Mouse (Mus musculus) embryonic fibroblast, embryonic 13.5 days (primary cell): ENCODE measurements around the gene Nubpl.

Source experiments
- CTCF ChIP-seq: IDR thresholded peaks from 2 replicates; pipeline ENCODE4 v1.5.1; 2011; ENCODE audit warnings: mild to moderate bottlenecking, control low read depth, low read length, moderate library complexity, borderline replicate concordance; ENCODE audit not compliant: insufficient read depth
- POLR2A ChIP-seq: IDR thresholded peaks from 2 replicates; pipeline ENCODE4 v1.6.1; 2011; ENCODE audit warnings: low read depth, mild to moderate bottlenecking, control low read depth, low read length, moderate library complexity

DNA sequence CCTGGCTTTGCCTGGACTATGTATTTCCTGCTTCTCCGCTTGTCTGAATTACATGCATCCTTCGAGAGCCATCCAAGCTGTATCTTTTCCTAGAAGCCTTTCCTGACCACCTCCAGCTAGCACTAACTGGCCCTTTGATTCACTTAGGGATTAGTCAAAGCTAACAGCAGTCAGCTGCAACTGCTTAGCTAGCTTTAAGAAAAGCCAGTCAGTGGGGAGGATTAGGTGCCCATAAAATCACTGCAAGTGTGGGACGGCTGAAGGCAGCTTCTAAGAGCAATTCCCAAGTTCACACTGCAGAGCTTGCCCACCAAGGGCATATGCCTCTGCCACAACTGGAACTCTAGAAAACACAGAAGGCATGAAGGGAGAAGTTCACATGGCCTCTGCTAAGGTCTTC is 252.7 kb downstream of the Nubpl start:
- TF ChIP-seq CTCF: no peak
- no peak for TF ChIP-seq POLR2A
